Mouse (Mus musculus) mouse trophoblast stem cell (cell line): ENCODE data around the gene Vwde.

Experiments used
- in situ Hi-C, 2 experiments: fragments of 300-500 bp; cut with MseI, MboI; formaldehyde crosslinking; loops; 2 replicates in 1 of 2; 3 replicates in 1 of 2; pipeline ENCODE4 v1.15.1; 2025

The Vwde gene

GRCm38 (mm10) chr6:13224596-13225227 is at the start of gene Vwde:
Gene Vwde, minus strand, starts transcription at chr6:13224965.
- in situ Hi-C loops: no loop called here

- in situ Hi-C loops: no loop called here
Measured at GRCm38 (mm10) chr6:13255341-13255740, 30.6 kb upstream of the Vwde start.

GRCm38 (mm10) chr6:13248317-13248969 is 23.7 kb upstream of the Vwde start:
- in situ Hi-C loops: no loop called here

- in situ Hi-C loops: no loop called here
Measured at GRCm38 (mm10) chr6:13206157-13206556, 18.6 kb downstream of the Vwde start.

GRCm38 (mm10) chr6:13197486-13197885 is 27.3 kb downstream of the Vwde start:
- in situ Hi-C loops: no loop called here

- in situ Hi-C loops: no loop called here
Measured at GRCm38 (mm10) chr6:13186836-13187235, 37.9 kb downstream of the Vwde start.

- in situ Hi-C loops: no loop called here
Measured at GRCm38 (mm10) chr6:13180061-13180460, 44.7 kb downstream of the Vwde start.

GRCm38 (mm10) chr6:13169459-13170150 is 55.2 kb downstream of the Vwde start:
- in situ Hi-C loops: loop anchor here in 1 of 2 experiments (25.0 kb wide), 1 partner anchor 832 kb away; no protein-coding TSS in a partner anchor

GRCm38 (mm10) chr6:13166240-13166937 is 58.4 kb downstream of the Vwde start:
- in situ Hi-C loops: loop anchor here in 1 of 2 experiments (25.0 kb wide), 1 partner anchor 829 kb away; no protein-coding TSS in a partner anchor

- in situ Hi-C loops: loop anchor here in 1 of 2 experiments (25.0 kb wide), 1 partner anchor 822 kb away; no protein-coding TSS in a partner anchor
Measured at GRCm38 (mm10) chr6:13159437-13159836, 65.3 kb downstream of the Vwde start.

GRCm38 (mm10) chr6:13153888-13154697 is 70.7 kb downstream of the Vwde start:
- in situ Hi-C loops: loop anchor here in 1 of 2 experiments (25.0 kb wide), 1 partner anchor 817 kb away; no protein-coding TSS in a partner anchor

- in situ Hi-C loops: loop anchor here in 1 of 2 experiments (25.0 kb wide), 1 partner anchor 815 kb away; no protein-coding TSS in a partner anchor
Measured at GRCm38 (mm10) chr6:13152062-13152640, 72.6 kb downstream of the Vwde start.

- in situ Hi-C loops: no loop called here
Measured at GRCm38 (mm10) chr6:13137255-13137654, 87.5 kb downstream of the Vwde start.

GRCm38 (mm10) chr6:13108662-13109061 is 116.1 kb downstream of the Vwde start:
- in situ Hi-C loops: no loop called here
